Mouse (Mus musculus): ENCODE measurements at regions not wholly inside any gene's neighbourhood (a gene's known extent, or its start where the extent isn't known, plus 50 kb on each side); places are given as distances from the start of the nearest gene placed in this dataset.

GRCm38 (mm10) chr9:95282502-95282901 is 124.0 kb downstream of the Chst2 start:
- Histone ChIP-seq H3K4me3 (ENCODE audit: extremely low read depth, insufficient read depth, insufficient read length) (no peak overlapping the region), H3K4me1 (ENCODE audit: control insufficient read depth, insufficient read depth, insufficient read length) (peaks cover 6% of the 10 kb centered on the region; the same call in 1 of the 2 replicates), H3K27me3 (ENCODE audit: control insufficient read depth, insufficient read depth, low read length) (no peaks in the 10 kb centered on the region), H3K27ac (ENCODE audit: insufficient read depth, low read length) (no peak overlapping the region), H3K36me3 (ENCODE audit: control insufficient read depth, insufficient read depth, low read length) (no peaks in the 10 kb centered on the region)
- TF ChIP-seq CTCF (IDR thresholded peaks at IDR 0.05; ENCODE audit: extremely low read depth, insufficient read depth, insufficient read length, insufficient replicate concordance) (no peak), POLR2A (IDR thresholded peaks at IDR 0.05; ENCODE audit: low read depth, low read length) (no peak)
- WGBS: 82% methylated on average over 2 of the region's 2 CpGs
- DNase-seq (ENCODE audit: low read depth in 1 of 2, low spot score in 2 of 2): no peak

Data from spleen, adult 2 months (tissue).